Mouse (Mus musculus) hindbrain, embryonic 14.5 days (tissue): ENCODE measurements around the gene Ppp2r5c. TPM values are rescaled to one million over a fixed set of nuclear protein-coding genes. Genes with fewer than 3 reads are reported as not detected.

Experiments used
- ATAC-seq: fragments of 200-750 bp; cut with Nextera tagmentation; 2 replicates; pipeline ENCODE4 v1.8.0; 2017; ENCODE audit warnings: moderate number of reproducible peaks, mild to moderate bottlenecking, moderate TSS enrichment, moderate library complexity; ENCODE audit not compliant: low FRiP score
- DNase-seq: peaks from one replicate; pipeline ENCODE4 v3.0.0-alpha.2; 2015; ENCODE audit warnings: low spot score
- H3K27ac ChIP-seq: fragments of 300-500 bp; sonication (generic); 2 replicates; pipeline ENCODE4 v1.5.1; 2014; ENCODE audit warnings: mild to moderate bottlenecking, moderate library complexity
- H3K27me3 ChIP-seq: fragments of 300-500 bp; sonication (generic); 2 replicates; pipeline ENCODE4 v1.6.1; 2014; ENCODE audit warnings: mild to moderate bottlenecking, low read length, mixed read lengths; ENCODE audit not compliant: control insufficient read depth, insufficient read depth
- H3K36me3 ChIP-seq: fragments of 300-500 bp; sonication (generic); replicated peaks from 2 replicates; pipeline ENCODE4 v1.6.1; 2014; ENCODE audit not compliant: control insufficient read depth, insufficient read depth
- H3K4me1 ChIP-seq: fragments of 300-500 bp; sonication (generic); replicated peaks from 2 replicates; pipeline ENCODE4 v1.6.1; 2014; ENCODE audit warnings: antibody characterized with exemption, low read length, mixed read lengths; ENCODE audit not compliant: control insufficient read depth, insufficient read depth
- H3K4me2 ChIP-seq: fragments of 300-500 bp; sonication (generic); replicated peaks from 2 replicates; pipeline ENCODE4 v1.6.1; 2014; ENCODE audit warnings: mild to moderate bottlenecking, moderate library complexity
- H3K4me3 ChIP-seq: fragments of 300-500 bp; sonication (generic); replicated peaks from 2 replicates; pipeline ENCODE4 v1.5.1; 2014; ENCODE audit warnings: mild to moderate bottlenecking, low read length
- H3K9ac ChIP-seq: fragments of 300-500 bp; sonication (generic); 2 replicates; pipeline ENCODE4 v1.6.1; 2014
- H3K9me3 ChIP-seq: fragments of 300-500 bp; sonication (generic); 2 replicates; pipeline ENCODE4 v1.6.1; 2016; ENCODE audit warnings: low read length; ENCODE audit not compliant: control insufficient read depth
- WGBS: fragments of 180-500 bp; shearing (Covaris S2); extraction: QIAGEN DNeasy Blood & Tissue Kit; methylation state at CpG from one replicate; pipeline ENCODE4 v1.1.7; 2014; 5-methylcytosine and 5-hydroxymethylcytosine counted together
- polyA plus RNA-seq: library from polyadenylated mRNA; unstranded; fragments of >200 nt; fragmentation: Nextera tagmentation; extraction: Ambion mirVana; gene quantifications from 2 replicates; pipeline ENCODE4 v1.2.1, GENCODE M21; 2014

Ppp2r5c gene
- polyA plus RNA-seq, 1 experiment from 2014 or later, result 163 TPM

- 97% methylated on average over 8 of the region's 8 CpGs for WGBS
- no peak overlapping the region for H3K27ac ChIP-seq
- ATAC-seq (no peak), DNase-seq (no peak)
- H3K27me3 ChIP-seq, result no peaks in the 10 kb centered on the region
- no peak overlapping the region for H3K4me3 ChIP-seq
- H3K36me3 ChIP-seq, result no peaks in the 10 kb centered on the region
- H3K4me1 ChIP-seq, result peaks cover 17% of the 10 kb centered on the region
- no peak overlapping the region for H3K4me2 ChIP-seq
- H3K9ac ChIP-seq, result no peak overlapping the region
- no peaks in the 10 kb centered on the region for H3K9me3 ChIP-seq
Measured at GRCm38 (mm10) chr12:110500095-110500494, 53.2 kb downstream of the Ppp2r5c start.

GRCm38 (mm10) chr12:110503406-110504144, 56.7 kb downstream of the Ppp2r5c start:
- no peak overlapping the region for H3K9ac ChIP-seq
- no peak overlapping the region for H3K27ac ChIP-seq
- ATAC-seq (no peak), DNase-seq (no peak)
- H3K36me3 ChIP-seq, result no peaks in the 10 kb centered on the region
- 82% methylated on average over 8 of the region's 8 CpGs for WGBS
- no peaks in the 10 kb centered on the region for H3K27me3 ChIP-seq
- no peak overlapping the region for H3K4me2 ChIP-seq
- no peaks in the 10 kb centered on the region for H3K9me3 ChIP-seq
- H3K4me3 ChIP-seq, result no peak overlapping the region
- peaks cover 24% of the 10 kb centered on the region for H3K4me1 ChIP-seq

- no peak overlapping the region for H3K4me3 ChIP-seq
- H3K9me3 ChIP-seq, result no peaks in the 10 kb centered on the region
- WGBS, result 81% methylated on average over 9 of the region's 9 CpGs
- DNase-seq, result no peak
- no peak for ATAC-seq
- H3K27ac ChIP-seq, result no peak overlapping the region
- no peaks in the 10 kb centered on the region for H3K27me3 ChIP-seq
- no peak overlapping the region for H3K4me2 ChIP-seq
- H3K36me3 ChIP-seq, result no peaks in the 10 kb centered on the region
- no peak overlapping the region for H3K9ac ChIP-seq
- H3K4me1 ChIP-seq, result peaks cover 18% of the 10 kb centered on the region
Measured at GRCm38 (mm10) chr12:110504145-110504490, 57.2 kb downstream of the Ppp2r5c start.

- 25% methylated on average over 3 of the region's 3 CpGs for WGBS
- Histone ChIP-seq H3K36me3 (no peaks in the 10 kb centered on the region), H3K4me3 (no peak overlapping the region), H3K9ac (no peak overlapping the region; the same call in 1 of the 2 replicates), H3K4me1 (peaks cover 23% of the 10 kb centered on the region), H3K27me3 (no peaks in the 10 kb centered on the region), H3K27ac (no peak overlapping the region), H3K4me2 (no peak overlapping the region), H3K9me3 (no peaks in the 10 kb centered on the region)
- no peak for DNase-seq
- ATAC-seq, result no peak
Measured at GRCm38 (mm10) chr12:110504793-110505192, 57.9 kb downstream of the Ppp2r5c start.

GRCm38 (mm10) chr12:110506046-110506445, 59.1 kb downstream of the Ppp2r5c start:
- Histone ChIP-seq H3K27ac (no peak overlapping the region), H3K36me3 (no peaks in the 10 kb centered on the region), H3K27me3 (no peaks in the 10 kb centered on the region), H3K4me2 (no peak overlapping the region), H3K4me1 (peaks cover 31% of the 10 kb centered on the region), H3K9ac (no peak overlapping the region), H3K9me3 (no peaks in the 10 kb centered on the region), H3K4me3 (no peak overlapping the region)
- DNase-seq, result no peak
- 80% methylated on average over 5 of the region's 5 CpGs for WGBS
- no peak for ATAC-seq

GRCm38 (mm10) chr12:110507714-110508297, 60.9 kb downstream of the Ppp2r5c start:
- Histone ChIP-seq H3K27ac (peak overlapping the region; percentile 38; the same call in 1 of the 2 replicates), H3K27me3 (no peaks in the 10 kb centered on the region), H3K9ac (no peak overlapping the region), H3K9me3 (no peaks in the 10 kb centered on the region), H3K4me1 (peaks cover 44% of the 10 kb centered on the region), H3K4me2 (no peak overlapping the region), H3K36me3 (no peaks in the 10 kb centered on the region), H3K4me3 (no peak overlapping the region)
- 41% methylated on average over 9 of the region's 9 CpGs for WGBS
- DNase-seq, result no peak
- ATAC-seq, result no peak

- Histone ChIP-seq H3K36me3 (no peaks in the 10 kb centered on the region), H3K4me2 (no peak overlapping the region), H3K9ac (no peak overlapping the region), H3K9me3 (no peaks in the 10 kb centered on the region), H3K27me3 (no peaks in the 10 kb centered on the region), H3K4me3 (no peak overlapping the region), H3K4me1 (peaks cover 44% of the 10 kb centered on the region), H3K27ac (0 out of 2 replicates have a peak overlapping the region, but pooled peaks have one; percentile 38)
- 80% methylated on average over 5 of the region's 5 CpGs for WGBS
- no peak for ATAC-seq
- no peak for DNase-seq
Measured at GRCm38 (mm10) chr12:110508680-110509079, 61.8 kb downstream of the Ppp2r5c start.

- 69% methylated on average over 9 of the region's 9 CpGs for WGBS
- Histone ChIP-seq H3K4me1 (peaks cover 36% of the 10 kb centered on the region), H3K9me3 (no peaks in the 10 kb centered on the region), H3K27me3 (no peaks in the 10 kb centered on the region), H3K9ac (no peak overlapping the region), H3K4me2 (no peak overlapping the region), H3K27ac (peak overlapping the region; percentile 67), H3K4me3 (no peak overlapping the region), H3K36me3 (no peaks in the 10 kb centered on the region)
- ATAC-seq, result no peak
- no peak for DNase-seq
Measured at GRCm38 (mm10) chr12:110510171-110510871, 63.4 kb downstream of the Ppp2r5c start.

- no peak overlapping the region for H3K4me3 ChIP-seq
- no peak for ATAC-seq
- no peak overlapping the region for H3K4me2 ChIP-seq
- 55% methylated on average over 12 of the region's 12 CpGs for WGBS
- DNase-seq, result no peak
- peaks cover 36% of the 10 kb centered on the region for H3K4me1 ChIP-seq
- H3K9ac ChIP-seq, result no peak overlapping the region
- no peaks in the 10 kb centered on the region for H3K9me3 ChIP-seq
- no peak overlapping the region for H3K27ac ChIP-seq
- H3K36me3 ChIP-seq, result no peaks in the 10 kb centered on the region
- H3K27me3 ChIP-seq, result no peaks in the 10 kb centered on the region
Measured at GRCm38 (mm10) chr12:110511201-110511600, 64.3 kb downstream of the Ppp2r5c start.
